Comparison of ENCODE assay signal across 10 mouse cellular contexts in the genomic region with DNA sequence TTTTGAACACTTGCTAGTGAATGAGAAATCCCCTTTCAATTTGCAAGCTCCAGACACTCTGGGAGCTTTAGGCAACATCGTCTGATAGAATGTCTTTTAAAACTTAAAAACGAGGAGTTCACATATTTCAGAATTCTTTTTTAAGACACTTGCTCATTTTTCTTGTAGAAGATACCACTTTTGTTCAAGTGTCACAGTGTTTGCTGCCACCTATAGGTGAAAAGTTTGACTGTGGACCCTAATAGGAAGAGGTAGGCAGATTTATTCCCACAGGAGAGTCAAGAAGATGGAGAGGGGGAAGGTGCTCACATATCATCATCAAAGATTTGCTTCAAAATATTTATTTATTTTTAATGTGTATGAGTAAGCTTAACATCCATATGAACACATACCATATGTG. TPM values are rescaled to one million over a fixed set of nuclear protein-coding genes. Genes with fewer than 3 reads are reported as not detected.
DNase-seq lines count a peak whose midpoint lies in the region; ATAC-seq and TF ChIP-seq lines count a peak whose summit lies in the region.
"Had no signal": no experiment of that assay in that cellular context is flagged by ENCODE, and none has a peak within 500 bp of the region (broad histone marks: within the 10 kb centered on the region; RNA-seq: fewer than 3 reads in every experiment).

No protein-coding gene starts in this region.

- H3K9me3 ChIP-seq in embryonic facial prominence, embryonic 11.5 days (replicated peaks; ENCODE audit: control insufficient read depth, low read length): no peaks in the 10 kb centered on the region
- no peaks in the 10 kb centered on the region for H3K9me3 ChIP-seq in embryonic facial prominence, embryonic 10.5 days
- H3K9me3 ChIP-seq in CH12.LX (replicated peaks; ENCODE audit: low read length): no peaks in the 10 kb centered on the region
- H3K9me3 ChIP-seq: G1E had no signal

- TF ChIP-seq RAD21 in CH12.LX (IDR thresholded peaks at IDR 0.05; ENCODE audit: low read depth, low read length): peak; percentile 87

- intact Hi-C loops in left cerebral cortex, postnatal 4 days (cut with DNase I): loop anchor here (5.0 kb wide), 1 partner anchor 102 kb away; no protein-coding TSS in a partner anchor

- TF ChIP-seq POLR2A in CH12.LX (IDR thresholded peaks at IDR 0.05; ENCODE audit: low read depth, low read length): no peak

- peak in 1 of 2 experiments; percentile 83; a peak in 2 of 4 replicates for TF ChIP-seq CTCF in CH12.LX (conservative IDR thresholded peaks at IDR 0.05 in 1 of 2, IDR thresholded peaks at IDR 0.05 in 1 of 2; ENCODE audit: low read depth in 2 of 2, low read length in 2 of 2)

- TF ChIP-seq EP300 in CH12.LX (IDR thresholded peaks at IDR 0.05; ENCODE audit: low read length): no peak

- no peak overlapping the region for H3K4me3 ChIP-seq in embryonic facial prominence, embryonic 11.5 days (ENCODE audit: low read depth, low read length)
- H3K4me3 ChIP-seq in embryonic facial prominence, embryonic 10.5 days: no peak overlapping the region
- no peak overlapping the region for H3K4me3 ChIP-seq in CH12.LX (replicated peaks in 1 of 3; ENCODE audit: low read depth in 2 of 3, low read length in 2 of 3, poor library complexity in 1 of 3)
- H3K4me3 ChIP-seq: myocyte had no signal

- H3K27me3 ChIP-seq in embryonic facial prominence, embryonic 11.5 days (ENCODE audit: control insufficient read depth, insufficient read depth, low read length): no peaks in the 10 kb centered on the region
- no peaks in the 10 kb centered on the region for H3K27me3 ChIP-seq in embryonic facial prominence, embryonic 10.5 days (replicated peaks; ENCODE audit: low read depth, poor library complexity, severe bottlenecking)
- no peaks in the 10 kb centered on the region for H3K27me3 ChIP-seq in CH12.LX (replicated peaks)

- in situ Hi-C loops in CH12.LX (cut with MboI; ENCODE audit: low pct_ligation_motif_present, low pct_unique_long_range_greater_than_20kb, low sequenced_read_pairs): loop anchor here (5.0 kb wide), 1 partner anchor 97 kb away; no protein-coding TSS in a partner anchor

- H3K36me3 ChIP-seq in embryonic facial prominence, embryonic 11.5 days (replicated peaks; ENCODE audit: control insufficient read depth, insufficient read depth, low read depth, low read length): peaks cover 10% of the 10 kb centered on the region
- H3K36me3 ChIP-seq in embryonic facial prominence, embryonic 10.5 days (replicated peaks): peaks cover 84% of the 10 kb centered on the region
- peaks cover 47 to 72% of the 10 kb centered on the region in 2 experiments for H3K36me3 ChIP-seq in CH12.LX (replicated peaks in 1 of 2; ENCODE audit: control insufficient read depth in 1 of 2, insufficient read depth in 1 of 2, low read length in 1 of 2)

- H3K4me1 ChIP-seq in embryonic facial prominence, embryonic 11.5 days (ENCODE audit: control insufficient read depth, insufficient read depth, low read length): no peaks in the 10 kb centered on the region
- no peaks in the 10 kb centered on the region for H3K4me1 ChIP-seq in embryonic facial prominence, embryonic 10.5 days
- peaks cover 19 to 37% of the 10 kb centered on the region in 2 experiments for H3K4me1 ChIP-seq in CH12.LX (ENCODE audit: control insufficient read depth in 1 of 2, insufficient read depth in 2 of 2)

- no peak overlapping the region for H3K27ac ChIP-seq in embryonic facial prominence, embryonic 11.5 days (replicated peaks; ENCODE audit: low read depth, low read length)
- no peak overlapping the region for H3K27ac ChIP-seq in embryonic facial prominence, embryonic 10.5 days (replicated peaks)
- no peak overlapping the region for H3K27ac ChIP-seq in CH12.LX (ENCODE audit: insufficient read depth, low read depth)

- peak; percentile 72 for DNase-seq in embryonic facial prominence, embryonic 11.5 days (ENCODE audit: low spot score)
- no peak for DNase-seq in embryonic facial prominence, embryonic 10.5 days (ENCODE audit: low spot score)
- DNase-seq in left cerebral cortex, adult 11 months (ENCODE audit: low spot score): peak; percentile 66
- DNase-seq in left cerebral cortex, postnatal 4 days: no peak
- peak; percentile 62 for DNase-seq in CH12.LX (ENCODE audit: extremely low read depth)
- peak; percentile 40 for DNase-seq in layer of hippocampus, adult 9-11 months
- no peak for DNase-seq in spleen, postnatal 10 days (ENCODE audit: low spot score in 2 of 2)
- DNase-seq in frontal cortex, postnatal 14 days (ENCODE audit: low spot score in 2 of 2): no peak

- WGBS in embryonic facial prominence, embryonic 11.5 days: 80% methylated on average over 2 of the region's 2 CpGs
- 83% methylated on average over 2 of the region's 2 CpGs for WGBS in embryonic facial prominence, embryonic 10.5 days

- no peak for ATAC-seq in embryonic facial prominence, embryonic 11.5 days (replicated peaks; ENCODE audit: insufficient number of reproducible peaks, low FRiP score, low TSS enrichment, low read depth)

- no peak overlapping the region for H3K4me2 ChIP-seq in embryonic facial prominence, embryonic 11.5 days (ENCODE audit: low read depth, low read length)
- H3K4me2 ChIP-seq in CH12.LX (ENCODE audit: insufficient read depth, low read depth, poor library complexity, severe bottlenecking): no peak overlapping the region

- no peak overlapping the region for H3K9ac ChIP-seq in embryonic facial prominence, embryonic 11.5 days (replicated peaks; ENCODE audit: low read length)
- H3K9ac ChIP-seq in CH12.LX (ENCODE audit: insufficient read depth, low read depth): peak overlapping the region; percentile 39; the same call in 1 of the 2 replicates

- dilution Hi-C loops in CH12.LX (cut with MboI; ENCODE audit: extremely low pct_ligation_motif_present, extremely low pct_unique_long_range_greater_than_20kb, low sequenced_read_pairs): no loop called here

- H3K79me2 ChIP-seq in CH12.LX (replicated peaks; ENCODE audit: control insufficient read depth, extremely low read depth, insufficient read depth, poor library complexity, severe bottlenecking): no peaks in the 10 kb centered on the region; the same call in 1 of the 2 replicates

TF ChIP-seq in CH12.LX, 34 proteins besides CTCF, POLR2A, EP300 and RAD21:
- TF ChIP-seq MAX (IDR thresholded peaks at IDR 0.05; ENCODE audit: low read length) (no peak), ZC3H11A (IDR thresholded peaks at IDR 0.05; ENCODE audit: low read depth, low read length) (peak; percentile 70), SMC3 (IDR thresholded peaks at IDR 0.05; ENCODE audit: low read depth, low read length) (peak; percentile 85), MYC (IDR thresholded peaks at IDR 0.05; ENCODE audit: low read depth, low read length) (0 out of 2 replicates have a peak, but pooled peaks have one; percentile 54), JUND (conservative IDR thresholded peaks at IDR 0.05; ENCODE audit: low read depth, low read length) (0 out of 2 replicates have a peak, but pooled peaks have one; percentile 24), MXI1 (IDR thresholded peaks at IDR 0.05; ENCODE audit: low read depth, low read length) (no peak), BHLHE40 (IDR thresholded peaks at IDR 0.05; ENCODE audit: low read depth, low read length) (no peak), PAX5 (IDR thresholded peaks at IDR 0.05; ENCODE audit: low read length) (no peak), USF1 (IDR thresholded peaks at IDR 0.05; ENCODE audit: low read depth, low read length) (no peak), NRF1 (IDR thresholded peaks at IDR 0.05; ENCODE audit: low read depth, low read length) (no peak), MAFK (IDR thresholded peaks at IDR 0.05; ENCODE audit: insufficient replicate concordance, low read length) (no peak)
TF ChIP-seq in CH12.LX: peak in this region for 4.

RNA-seq across cellular contexts. Expression of gene Tamm41, which starts 8.4 kb away (rescaled TPM):
- polyA plus RNA-seq in embryonic facial prominence, embryonic 11.5 days (2014; fragmentation: Nextera tagmentation; extraction: Ambion mirVana): 81.7 TPM in 2 replicates
- 96.8 and 99.5 TPM in 2 replicates for polyA plus RNA-seq in embryonic facial prominence, embryonic 10.5 days (2016; fragmentation: Nextera tagmentation; extraction: Ambion mirVana)
- 10 to 100 TPM; 23.8 to 29.1 TPM for total RNA-seq in left cerebral cortex, postnatal 4 days (2021)
- 29.3 and 43.3 TPM in 2 replicates for total RNA-seq in CH12.LX (2012; rRNA removed)
- 39.8 and 40.5 TPM in 2 replicates for total RNA-seq in CH12.LX (2014; rRNA removed)
- polyA plus RNA-seq in CH12.LX (2012; ENCODE audit: insufficient read length, low read depth): 40.4 and 41.1 TPM in 2 replicates

RNA-seq across cellular contexts. Expression of gene Vgll4, which starts 59.5 kb away (rescaled TPM):
- 58.9 and 68.2 TPM in 2 replicates for polyA plus RNA-seq in embryonic facial prominence, embryonic 11.5 days (2014; fragmentation: Nextera tagmentation; extraction: Ambion mirVana)
- 98.8 and 111 TPM in 2 replicates for polyA plus RNA-seq in embryonic facial prominence, embryonic 10.5 days (2016; fragmentation: Nextera tagmentation; extraction: Ambion mirVana)
- total RNA-seq in left cerebral cortex, postnatal 4 days (2021): 10 to 100 TPM; 60.0 to 63.7 TPM
- total RNA-seq in CH12.LX (2012; rRNA removed) (73.7 and 85.1 TPM in 2 replicates), CH12.LX (2014; rRNA removed) (29.3 and 34.6 TPM in 2 replicates)
- polyA plus RNA-seq in CH12.LX (2012; ENCODE audit: insufficient read length, low read depth): 32.4 and 37.3 TPM in 2 replicates

Comparison
In these comparisons a context has a peak if more than half of its experiments do, and no peak if none do; other contexts are left out.
1. DNase-seq: peak in embryonic facial prominence, embryonic 11.5 days (single experiment), left cerebral cortex, adult 11 months (single experiment), CH12.LX (single experiment) and layer of hippocampus, adult 9-11 months (single experiment); none in embryonic facial prominence, embryonic 10.5 days (single experiment), left cerebral cortex, postnatal 4 days (single experiment), spleen, postnatal 10 days (0 of 2) and frontal cortex, postnatal 14 days (0 of 2).